Mouse (Mus musculus) heart, embryonic 11.5 days (tissue): ENCODE measurements around the gene Rbm8a. TPM values are rescaled to one million over a fixed set of nuclear protein-coding genes. Genes with fewer than 3 reads are reported as not detected.
"Not testable (repeated sequence)": the region's sequence is repeated elsewhere in the genome, so short reads cannot be mapped to it uniquely, and the experiment has no call there.

Experiments
- ATAC-seq: fragments of 200-750 bp; cut with Nextera tagmentation; replicated peaks from 2 replicates; pipeline ENCODE4 v1.8.0; 2017; ENCODE audit warnings: moderate library complexity; ENCODE audit not compliant: insufficient number of reproducible peaks, low FRiP score, low TSS enrichment
- H3K27ac ChIP-seq: fragments of 300-500 bp; sonication (generic); 2 replicates; pipeline ENCODE4 v1.5.1; 2014; ENCODE audit warnings: mild to moderate bottlenecking, low read depth, low read length
- H3K27me3 ChIP-seq: fragments of 300-500 bp; sonication (generic); 2 replicates; pipeline ENCODE4 v1.6.1; 2014; ENCODE audit warnings: mild to moderate bottlenecking, low read length, mixed read lengths; ENCODE audit not compliant: control insufficient read depth, insufficient read depth
- H3K36me3 ChIP-seq: fragments of 300-500 bp; sonication (generic); 2 replicates; pipeline ENCODE4 v1.6.1; 2014; ENCODE audit warnings: mild to moderate bottlenecking, low read length, moderate library complexity, mixed read lengths; ENCODE audit not compliant: control insufficient read depth, insufficient read depth
- H3K4me1 ChIP-seq: fragments of 300-500 bp; sonication (generic); 2 replicates; pipeline ENCODE4 v1.6.1; 2014; ENCODE audit warnings: low read length; ENCODE audit not compliant: control insufficient read depth, insufficient read depth
- H3K4me2 ChIP-seq: fragments of 300-500 bp; sonication (generic); 2 replicates; pipeline ENCODE4 v1.6.1; 2014; ENCODE audit warnings: mild to moderate bottlenecking, moderate library complexity
- H3K4me3 ChIP-seq: fragments of 300-500 bp; sonication (generic); 2 replicates; pipeline ENCODE4 v1.5.1; 2014; ENCODE audit warnings: low read depth, low read length
- H3K9ac ChIP-seq: fragments of 300-500 bp; sonication (generic); 2 replicates; pipeline ENCODE4 v1.6.1; 2014; ENCODE audit warnings: mild to moderate bottlenecking, low read depth, low read length, moderate library complexity
- H3K9me3 ChIP-seq: fragments of 300-500 bp; sonication (generic); replicated peaks from 2 replicates; pipeline ENCODE4 v1.6.1; 2016; ENCODE audit warnings: low read length; ENCODE audit not compliant: control insufficient read depth
- WGBS: fragments of 180-500 bp; shearing (Covaris S2); extraction: QIAGEN DNeasy Blood & Tissue Kit; methylation state at CpG from one replicate; pipeline ENCODE4 v1.1.7; 2014; ENCODE audit not compliant: insufficient replicate concordance; 5-methylcytosine and 5-hydroxymethylcytosine counted together
- polyA plus RNA-seq: library from polyadenylated mRNA; unstranded; fragments of >200 nt; fragmentation: Nextera tagmentation; extraction: Ambion mirVana; gene quantifications from 2 replicates; pipeline ENCODE4 v1.2.1, GENCODE M21; 2014

The Rbm8a gene
- polyA plus RNA-seq, 1 experiment from 2014 or later = 124 TPM

- Histone ChIP-seq H3K4me2 (peak overlapping the region; percentile 69), H3K27me3 (peaks cover 3% of the 10 kb centered on the region), H3K27ac (no peak overlapping the region), H3K4me1 (peaks cover 8% of the 10 kb centered on the region; the same call in 1 of the 2 replicates), H3K9ac (no peak overlapping the region), H3K36me3 (no peaks in the 10 kb centered on the region), H3K9me3 (no peaks in the 10 kb centered on the region), H3K4me3 (no peak overlapping the region)
- no peak for ATAC-seq
- 46% methylated on average over 8 of the region's 8 CpGs for WGBS
Observed at GRCm38 (mm10) chr3:96662731-96663316, 33.1 kb downstream of the Rbm8a start.

GRCm38 (mm10) chr3:96663432-96664239 lies 33.9 kb downstream of the Rbm8a start:
- WGBS = 4% methylated on average over 18 of the region's 18 CpGs
- Histone ChIP-seq H3K9ac (peak overlapping the region; percentile 60; the same call in 1 of the 2 replicates), H3K9me3 (no peaks in the 10 kb centered on the region), H3K27ac (no peak overlapping the region), H3K4me3 (peak overlapping the region; percentile 29), H3K27me3 (peaks cover 3% of the 10 kb centered on the region), H3K4me2 (peak overlapping the region; percentile 69), H3K36me3 (no peaks in the 10 kb centered on the region), H3K4me1 (peaks cover 8% of the 10 kb centered on the region; the same call in 1 of the 2 replicates)
- ATAC-seq = 0 out of 2 replicates have a peak, but pooled peaks have one; percentile 65

- H3K4me3 ChIP-seq, ATAC-seq, H3K9me3 ChIP-seq, H3K4me2 ChIP-seq, H3K9ac ChIP-seq, H3K36me3 ChIP-seq, H3K27ac ChIP-seq, H3K27me3 ChIP-seq: not testable (repeated sequence)
- WGBS = 81% methylated on average over 7 of the region's 7 CpGs
- H3K4me1 ChIP-seq = peaks cover 10% of the 10 kb centered on the region; the same call in 1 of the 2 replicates
Observed at GRCm38 (mm10) chr3:96665732-96666363, 36.1 kb downstream of the Rbm8a start.

GRCm38 (mm10) chr3:96666916-96667315 lies 37.2 kb downstream of the Rbm8a start:
- Histone ChIP-seq H3K27ac (no peak overlapping the region), H3K9me3 (no peaks in the 10 kb centered on the region), H3K36me3 (no peaks in the 10 kb centered on the region), H3K4me2 (no peak overlapping the region), H3K27me3 (peaks cover 7% of the 10 kb centered on the region), H3K4me3 (no peak overlapping the region), H3K9ac (no peak overlapping the region), H3K4me1 (peaks cover 10% of the 10 kb centered on the region; the same call in 1 of the 2 replicates)
- no peak for ATAC-seq
- 85% methylated on average over 5 of the region's 5 CpGs for WGBS

GRCm38 (mm10) chr3:96667316-96667715 lies 37.6 kb downstream of the Rbm8a start:
- H3K36me3 ChIP-seq = no peaks in the 10 kb centered on the region
- no peak overlapping the region for H3K27ac ChIP-seq
- H3K9ac ChIP-seq = no peak overlapping the region
- H3K4me2 ChIP-seq = no peak overlapping the region
- H3K9me3 ChIP-seq = no peaks in the 10 kb centered on the region
- H3K4me1 ChIP-seq = peaks cover 10% of the 10 kb centered on the region; the same call in 1 of the 2 replicates
- 30% methylated on average over 1 of the region's 1 CpGs for WGBS
- no peak for ATAC-seq
- peaks cover 7% of the 10 kb centered on the region for H3K27me3 ChIP-seq
- no peak overlapping the region for H3K4me3 ChIP-seq

- Histone ChIP-seq H3K27me3 (peaks cover 4% of the 10 kb centered on the region; the same call in 1 of the 2 replicates), H3K4me2 (no peak overlapping the region), H3K36me3 (no peaks in the 10 kb centered on the region), H3K9ac (no peak overlapping the region), H3K4me3 (no peak overlapping the region), H3K9me3 (no peaks in the 10 kb centered on the region), H3K27ac (no peak overlapping the region), H3K4me1 (peaks cover 6% of the 10 kb centered on the region; the same call in 1 of the 2 replicates)
- WGBS = 89% methylated on average over 5 of the region's 5 CpGs
- no peak for ATAC-seq
Observed at GRCm38 (mm10) chr3:96668424-96669067, 38.8 kb downstream of the Rbm8a start.

- peak within 1 kb of the TSS; percentile 47 for H3K4me3 ChIP-seq
- H3K27ac ChIP-seq = no peak within 1 kb of the TSS
- 5% methylated on average over 35 of the region's 35 CpGs for WGBS
- peak; percentile 86 for ATAC-seq
- H3K4me1 ChIP-seq = 0 out of 2 replicates have a peak, but pooled peaks cover 2% of the 10 kb centered on the region
- H3K9me3 ChIP-seq = no peaks in the 10 kb centered on the region
- peak within 1 kb of the TSS; percentile 87 for H3K4me2 ChIP-seq
- peaks cover 4% of the 10 kb centered on the region; the same call in 1 of the 2 replicates for H3K27me3 ChIP-seq
- H3K9ac ChIP-seq = peak within 1 kb of the TSS; percentile 22; the same call in 1 of the 2 replicates
- H3K36me3 ChIP-seq = no peaks in the 10 kb centered on the region
Observed at GRCm38 (mm10) chr3:96669727-96670468, 40.2 kb downstream of the Rbm8a start, which contains the start of gene Ankrd35. Gene Ankrd35 (plus strand): TSS chr3:96670131.
